Mouse (Mus musculus): ENCODE measurements around the gene Slc7a8. TPM values are rescaled to one million over a fixed set of nuclear protein-coding genes. Genes with fewer than 3 reads are reported as not detected.

The Slc7a8 gene
- polyA plus RNA-seq, 1 experiment from 2014 or later = 2.4 TPM

DNA sequence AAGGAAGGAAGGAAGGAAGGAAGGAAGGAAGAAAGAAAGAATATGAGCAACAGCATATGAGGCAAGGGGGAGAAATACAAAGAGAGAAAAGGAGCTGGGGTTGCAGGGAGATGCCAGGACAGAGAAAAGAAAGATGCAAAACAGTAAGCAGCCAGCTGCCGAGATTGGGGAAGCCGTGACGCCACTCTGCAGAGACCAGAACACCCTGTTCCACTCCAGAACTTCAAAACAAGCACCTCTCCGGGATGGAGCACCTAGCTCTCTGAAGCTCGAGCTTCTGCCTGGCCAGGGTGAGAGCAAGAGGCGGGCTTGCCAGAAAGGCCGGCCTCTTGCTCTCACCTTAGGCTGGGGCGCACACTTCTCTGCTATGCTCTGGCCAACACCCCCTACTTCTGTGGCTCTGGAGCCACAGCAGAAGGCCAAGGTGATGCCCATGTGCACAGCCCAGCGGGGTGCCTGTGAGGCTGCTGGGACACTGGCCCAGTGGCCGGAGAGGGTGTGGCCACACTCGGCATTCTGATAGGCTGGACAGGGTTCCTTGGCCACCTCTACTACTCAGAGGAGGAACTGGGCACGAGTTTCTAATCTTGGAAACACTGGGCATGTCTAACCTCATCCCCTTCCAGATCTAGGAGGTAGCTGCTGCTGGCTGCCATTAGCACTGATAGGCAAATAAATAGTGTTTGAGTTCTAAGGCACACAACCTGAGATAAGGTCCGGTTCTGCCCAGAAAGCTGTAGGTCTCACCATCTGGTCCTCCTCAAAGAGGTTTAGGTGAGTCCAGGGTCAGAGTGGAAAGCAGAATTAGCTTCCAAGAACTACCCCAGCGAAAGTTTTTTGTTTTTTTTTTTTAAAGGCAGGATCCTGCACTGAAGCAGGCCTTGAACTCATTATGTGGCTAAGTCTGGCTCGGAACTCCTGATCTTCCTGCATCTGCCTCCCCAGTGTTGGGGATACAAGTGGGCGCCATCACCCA is 33.5 kb downstream of the Slc7a8 start:
- 72% methylated on average over 16 of the region's 16 CpGs for WGBS

GRCm38 (mm10) chr14:54746038-54746437 is 35.7 kb downstream of the Slc7a8 start:
- Histone ChIP-seq H3K4me1 (peaks cover 24% of the 10 kb centered on the region), H3K36me3 (no peaks in the 10 kb centered on the region), H3K27ac (no peak overlapping the region), H3K4me3 (no peak overlapping the region), H3K9me3 (no peaks in the 10 kb centered on the region), H3K27me3 (ENCODE audit: insufficient read depth, poor library complexity, severe bottlenecking) (no peaks in the 10 kb centered on the region)
- WGBS = 56% methylated on average over 9 of the region's 9 CpGs
- DNase-seq (ENCODE audit: low spot score) = no peak

More for the DNA sequence above, 33.5 kb downstream of the Slc7a8 start:
- H3K27me3 ChIP-seq (ENCODE audit: insufficient read depth, poor library complexity, severe bottlenecking) = no peaks in the 10 kb centered on the region
- H3K4me3 ChIP-seq = no peak overlapping the region
- no peak overlapping the region for H3K27ac ChIP-seq
- no peaks in the 10 kb centered on the region for H3K36me3 ChIP-seq
- no peaks in the 10 kb centered on the region for H3K9me3 ChIP-seq
- DNase-seq (ENCODE audit: low spot score) = no peak
- H3K4me1 ChIP-seq = peaks cover 16% of the 10 kb centered on the region

DNA sequence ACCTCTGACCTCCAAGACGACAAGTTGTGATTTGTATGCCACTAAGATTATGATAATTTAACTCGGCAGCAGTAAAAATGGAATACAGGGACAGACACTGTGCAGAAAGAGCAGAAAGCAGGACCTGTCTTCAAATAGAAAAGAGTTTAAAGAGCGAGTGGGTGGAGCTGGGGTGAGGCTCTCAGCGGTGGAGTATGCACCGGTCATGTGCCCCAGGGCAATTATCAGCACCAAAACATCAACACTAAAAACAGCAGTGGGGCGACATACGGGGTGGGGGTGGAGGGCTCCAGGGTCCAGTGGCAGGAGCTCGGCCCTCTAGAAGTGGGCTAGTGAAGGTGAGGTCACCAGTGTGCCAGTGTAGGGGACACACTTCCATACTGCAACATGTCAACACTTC is 37.3 kb downstream of the Slc7a8 start:
- H3K9me3 ChIP-seq = no peaks in the 10 kb centered on the region
- peaks cover 21% of the 10 kb centered on the region for H3K4me1 ChIP-seq
- H3K36me3 ChIP-seq = no peaks in the 10 kb centered on the region
- no peak overlapping the region for H3K27ac ChIP-seq
- WGBS = 42% methylated on average over 8 of the region's 8 CpGs
- H3K4me3 ChIP-seq = no peak overlapping the region
- DNase-seq (ENCODE audit: low spot score) = no peak
- no peaks in the 10 kb centered on the region for H3K27me3 ChIP-seq (ENCODE audit: insufficient read depth, poor library complexity, severe bottlenecking)

GRCm38 (mm10) chr14:54742375-54742774 is 39.4 kb downstream of the Slc7a8 start:
- Histone ChIP-seq H3K27ac (no peak overlapping the region), H3K9me3 (no peaks in the 10 kb centered on the region), H3K27me3 (ENCODE audit: insufficient read depth, poor library complexity, severe bottlenecking) (no peaks in the 10 kb centered on the region), H3K36me3 (no peaks in the 10 kb centered on the region), H3K4me3 (no peak overlapping the region), H3K4me1 (peaks cover 20% of the 10 kb centered on the region)
- DNase-seq (ENCODE audit: low spot score) = no peak
- WGBS = 61% methylated on average over 2 of the region's 2 CpGs

DNA sequence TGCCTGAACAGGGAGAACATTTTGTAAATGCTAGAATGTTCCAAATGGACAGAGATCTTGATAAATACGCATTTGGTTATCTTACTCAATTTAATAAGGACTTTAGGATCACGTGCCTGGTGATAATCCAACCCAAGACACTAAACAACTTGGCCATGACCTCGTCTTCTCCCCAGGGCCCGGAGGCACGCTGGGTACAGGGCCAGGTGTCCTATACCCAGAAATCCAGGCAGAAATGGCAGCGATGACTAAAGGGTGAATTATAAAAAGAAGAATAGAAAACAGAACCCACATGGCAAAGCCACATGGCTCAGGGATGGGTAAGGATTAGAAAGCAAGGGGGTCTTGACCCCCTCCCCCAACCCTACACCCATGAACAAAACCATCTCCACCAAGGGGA is 40.0 kb downstream of the Slc7a8 start:
- no peaks in the 10 kb centered on the region for H3K27me3 ChIP-seq (ENCODE audit: insufficient read depth, poor library complexity, severe bottlenecking)
- no peaks in the 10 kb centered on the region for H3K9me3 ChIP-seq
- no peak overlapping the region for H3K27ac ChIP-seq
- H3K4me3 ChIP-seq = no peak overlapping the region
- DNase-seq (ENCODE audit: low spot score) = no peak
- 82% methylated on average over 6 of the region's 6 CpGs for WGBS
- H3K4me1 ChIP-seq = peaks cover 27% of the 10 kb centered on the region
- no peaks in the 10 kb centered on the region for H3K36me3 ChIP-seq

- no peak for DNase-seq (ENCODE audit: low spot score)
- Histone ChIP-seq H3K27me3 (ENCODE audit: insufficient read depth, poor library complexity, severe bottlenecking) (no peaks in the 10 kb centered on the region), H3K4me1 (peaks cover 35% of the 10 kb centered on the region), H3K36me3 (no peaks in the 10 kb centered on the region), H3K9me3 (no peaks in the 10 kb centered on the region), H3K27ac (no peak overlapping the region), H3K4me3 (no peak overlapping the region)
- 78% methylated on average over 10 of the region's 10 CpGs for WGBS
Observed at GRCm38 (mm10) chr14:54737634-54738033, 44.1 kb downstream of the Slc7a8 start.

DNA sequence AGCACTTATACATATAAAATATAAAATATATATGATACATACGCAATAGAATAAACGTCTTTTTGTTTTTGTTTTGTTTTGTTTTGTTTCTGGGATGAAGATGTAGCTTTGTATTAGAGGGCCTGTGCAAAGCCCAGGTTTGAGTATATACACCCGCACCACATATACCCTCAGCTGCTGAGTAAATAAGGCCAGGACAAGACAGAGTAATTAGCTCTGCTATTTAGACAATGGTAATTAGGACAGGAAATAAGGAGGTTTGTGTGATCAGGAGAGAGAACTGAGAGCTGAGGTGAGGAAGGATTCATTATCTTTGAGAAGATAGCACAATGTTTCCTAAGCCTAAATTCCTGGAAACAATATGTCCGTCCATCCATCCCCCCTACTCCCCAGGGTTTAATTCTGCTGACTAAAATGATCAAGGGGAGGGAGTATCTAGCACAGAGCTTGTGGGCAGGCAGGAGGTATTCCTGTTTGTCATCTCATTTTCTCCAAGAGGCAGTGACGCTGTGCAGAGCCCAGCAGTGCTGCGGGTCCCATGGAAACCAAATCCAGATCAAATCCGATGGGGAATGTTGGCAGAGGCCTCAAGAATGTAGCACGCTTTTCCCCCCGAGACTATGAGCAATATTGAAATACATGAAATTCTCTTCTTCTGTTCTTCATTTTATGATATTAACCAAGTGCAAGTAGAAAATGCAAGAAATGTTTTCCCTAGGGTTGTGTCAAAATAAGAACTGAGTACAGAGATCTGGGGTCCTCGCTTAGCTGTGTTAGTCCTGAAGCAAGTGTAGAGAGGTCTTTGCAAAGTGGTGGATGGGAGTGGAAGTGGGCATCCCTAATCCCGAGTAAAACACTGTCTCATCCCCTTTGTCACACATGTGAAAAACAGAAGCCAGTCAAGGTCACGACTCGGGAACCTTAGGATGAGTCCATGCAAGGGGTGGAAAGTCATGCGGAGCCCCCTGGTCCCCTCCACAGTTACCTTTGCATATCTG is 44.9 kb downstream of the Slc7a8 start:
- 51% methylated on average over 14 of the region's 14 CpGs for WGBS

DNA sequence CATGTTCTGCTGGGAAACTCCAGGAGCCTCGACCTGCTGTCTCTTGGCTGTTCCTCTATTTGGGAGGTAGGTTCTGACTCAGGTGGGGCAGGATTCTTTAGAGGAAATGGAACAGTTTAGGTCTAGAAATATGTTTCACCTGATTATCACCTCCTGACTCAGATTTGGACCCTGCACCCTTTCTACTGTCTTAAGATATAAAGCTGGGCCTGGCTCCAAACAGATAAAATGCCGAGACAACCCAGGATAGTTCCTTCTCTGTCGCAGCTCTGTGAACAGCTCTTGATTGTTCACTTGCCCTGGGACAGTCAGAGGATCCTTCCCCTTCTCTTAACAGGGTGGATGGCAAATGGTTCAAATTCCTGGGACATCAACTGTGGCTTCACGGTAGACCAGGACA is 46.5 kb downstream of the Slc7a8 start:
- H3K36me3 ChIP-seq = no peaks in the 10 kb centered on the region
- H3K27me3 ChIP-seq (ENCODE audit: insufficient read depth, poor library complexity, severe bottlenecking) = peaks cover 9% of the 10 kb centered on the region; the same call in 1 of the 2 replicates
- DNase-seq (ENCODE audit: low spot score) = no peak
- H3K9me3 ChIP-seq = no peaks in the 10 kb centered on the region
- H3K4me3 ChIP-seq = no peak overlapping the region
- peaks cover 30% of the 10 kb centered on the region for H3K4me1 ChIP-seq
- H3K27ac ChIP-seq = no peak overlapping the region
- 37% methylated on average over 4 of the region's 4 CpGs for WGBS

More for the DNA sequence above, 44.9 kb downstream of the Slc7a8 start:
- Histone ChIP-seq H3K4me1 (peaks cover 30% of the 10 kb centered on the region), H3K27ac (no peak overlapping the region), H3K4me3 (no peak overlapping the region), H3K36me3 (no peaks in the 10 kb centered on the region), H3K9me3 (no peaks in the 10 kb centered on the region), H3K27me3 (ENCODE audit: insufficient read depth, poor library complexity, severe bottlenecking) (peaks cover 2% of the 10 kb centered on the region; the same call in 1 of the 2 replicates)
- DNase-seq (ENCODE audit: low spot score) = no peak

DNA sequence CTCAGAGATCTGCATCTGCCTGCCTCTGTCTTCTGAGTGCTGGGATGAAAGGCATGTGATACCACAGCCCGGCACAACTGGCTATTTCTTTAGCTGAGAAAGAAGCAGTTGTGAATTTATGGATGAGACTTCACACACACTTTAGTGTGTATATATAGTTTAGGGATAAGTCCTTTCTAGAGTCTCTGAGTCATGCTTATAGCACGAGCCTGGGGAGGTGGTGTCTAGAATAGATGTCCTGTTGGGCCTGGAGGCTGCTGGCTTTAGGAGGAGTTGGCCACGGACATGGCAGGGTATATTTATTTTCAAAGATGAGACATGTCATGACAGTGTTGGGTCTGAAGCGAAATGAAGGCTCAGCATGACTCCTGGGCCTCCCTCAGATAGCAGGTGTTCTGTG is 47.7 kb downstream of the Slc7a8 start:
- peaks cover 9% of the 10 kb centered on the region; the same call in 1 of the 2 replicates for H3K27me3 ChIP-seq (ENCODE audit: insufficient read depth, poor library complexity, severe bottlenecking)
- no peak overlapping the region for H3K27ac ChIP-seq
- DNase-seq (ENCODE audit: low spot score) = no peak
- H3K4me1 ChIP-seq = peaks cover 33% of the 10 kb centered on the region
- WGBS = 77% methylated on average over 4 of the region's 4 CpGs
- no peaks in the 10 kb centered on the region for H3K9me3 ChIP-seq
- no peaks in the 10 kb centered on the region for H3K36me3 ChIP-seq
- no peak overlapping the region for H3K4me3 ChIP-seq

- H3K27me3 ChIP-seq (ENCODE audit: insufficient read depth, poor library complexity, severe bottlenecking) = peaks cover 9% of the 10 kb centered on the region; the same call in 1 of the 2 replicates
- peaks cover 27% of the 10 kb centered on the region for H3K4me1 ChIP-seq
- no peaks in the 10 kb centered on the region for H3K36me3 ChIP-seq
- no peak for DNase-seq (ENCODE audit: low spot score)
- H3K9me3 ChIP-seq = no peaks in the 10 kb centered on the region
- 91% methylated on average over 8 of the region's 8 CpGs for WGBS
- no peak overlapping the region for H3K4me3 ChIP-seq
- H3K27ac ChIP-seq = no peak overlapping the region
Observed at GRCm38 (mm10) chr14:54732206-54732605, 49.5 kb downstream of the Slc7a8 start.

- Histone ChIP-seq H3K4me1 (peaks cover 17% of the 10 kb centered on the region), H3K4me3 (no peak overlapping the region), H3K27me3 (ENCODE audit: insufficient read depth, poor library complexity, severe bottlenecking) (peaks cover 13% of the 10 kb centered on the region; the same call in 1 of the 2 replicates), H3K27ac (no peak overlapping the region), H3K36me3 (no peaks in the 10 kb centered on the region), H3K9me3 (no peaks in the 10 kb centered on the region)
- WGBS = 85% methylated on average over 6 of the region's 6 CpGs
- DNase-seq (ENCODE audit: low spot score) = no peak
Observed at GRCm38 (mm10) chr14:54730305-54730704, 51.4 kb downstream of the Slc7a8 start.

DNA sequence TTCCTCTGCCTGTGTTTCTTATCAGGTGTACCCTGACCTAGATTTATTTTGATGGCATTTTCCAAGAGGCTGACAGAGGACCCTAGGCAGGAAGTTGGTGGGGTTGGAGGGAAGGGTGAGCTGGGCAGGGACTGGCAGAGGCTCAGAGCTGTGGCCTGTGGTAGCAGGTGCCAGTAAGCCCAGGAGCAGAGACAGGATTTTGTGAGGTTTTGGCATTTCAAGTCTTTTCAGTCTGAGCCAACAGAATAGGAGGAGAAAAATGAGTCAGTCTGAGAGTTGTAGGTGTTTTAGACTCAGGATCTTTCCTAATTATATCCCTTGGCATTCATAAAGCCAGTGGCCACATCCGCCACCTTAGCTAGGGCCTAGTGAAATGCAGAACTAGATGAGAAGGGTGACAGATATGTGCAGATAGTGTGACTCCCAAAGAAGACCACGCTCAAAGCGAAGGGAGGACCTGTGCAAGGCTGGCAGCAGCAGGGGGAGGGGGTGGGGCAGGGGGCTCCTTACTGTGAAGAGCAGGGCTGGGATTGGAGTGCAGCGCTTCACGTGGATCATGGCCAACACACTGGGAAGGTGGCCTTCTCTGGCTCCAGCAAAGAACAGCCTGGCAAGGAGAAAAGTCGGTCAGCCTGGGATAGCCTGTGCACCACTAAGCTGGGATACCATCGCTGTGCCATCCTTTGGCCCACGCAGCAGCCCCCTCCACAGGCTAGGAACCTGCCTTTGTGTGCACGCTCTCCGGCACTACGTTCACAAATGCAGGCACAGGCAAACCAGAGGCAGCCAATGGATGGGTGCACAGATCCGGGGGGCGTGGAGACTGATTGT is 52.7 kb downstream of the Slc7a8 start:
- WGBS = 65% methylated on average over 13 of the region's 13 CpGs
- no peaks in the 10 kb centered on the region for H3K36me3 ChIP-seq
- DNase-seq (ENCODE audit: low spot score) = no peak
- H3K4me1 ChIP-seq = peaks cover 14% of the 10 kb centered on the region
- no peak overlapping the region for H3K4me3 ChIP-seq
- H3K27me3 ChIP-seq (ENCODE audit: insufficient read depth, poor library complexity, severe bottlenecking) = peaks cover 13% of the 10 kb centered on the region; the same call in 1 of the 2 replicates
- no peaks in the 10 kb centered on the region for H3K9me3 ChIP-seq
- H3K27ac ChIP-seq = no peak overlapping the region
